ENCODE assay signal across 8 mouse cellular contexts in the genomic region with DNA sequence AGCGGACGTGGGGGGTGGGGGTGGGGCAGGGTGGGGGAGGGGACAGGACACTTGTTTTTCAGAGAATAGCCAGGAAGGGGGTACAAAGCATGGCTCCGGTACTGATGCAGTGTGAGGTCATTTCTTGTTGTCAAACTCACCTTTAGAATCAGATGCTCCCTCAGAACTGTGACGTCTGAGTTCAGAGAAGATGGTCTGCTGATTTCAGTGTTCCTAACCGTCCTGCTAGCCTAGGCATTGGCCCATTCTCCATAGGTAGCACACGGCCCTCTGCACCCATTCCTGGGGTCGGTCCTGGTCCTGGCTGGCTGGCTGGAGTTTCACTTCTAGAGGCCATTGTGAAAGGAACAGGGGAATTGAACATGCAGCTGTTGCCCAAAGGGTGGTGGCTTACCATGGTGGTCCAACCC. TPM values are rescaled to one million over a fixed set of nuclear protein-coding genes. Genes with fewer than 3 reads are reported as not detected.
A peak's percentile ranks its signal among the peaks of the same experiment; 100 is the strongest.
DNase-seq lines count a peak whose midpoint lies in the region; ATAC-seq and TF ChIP-seq lines count a peak whose summit lies in the region.

No protein-coding gene starts in this region.

- TF ChIP-seq CTCF in layer of hippocampus, adult 2 months (conservative IDR thresholded peaks at IDR 0.05) = no peak

- H3K4me1 ChIP-seq in hindbrain, embryonic 14.5 days (replicated peaks; ENCODE audit: control insufficient read depth, insufficient read depth, low read length) = peaks cover 54% of the 10 kb centered on the region

- H3K9ac ChIP-seq in hindbrain, embryonic 14.5 days = no peak overlapping the region

- no peak for ATAC-seq in hindbrain, embryonic 14.5 days (ENCODE audit: low FRiP score)
- ATAC-seq in monocyte, adult 5-6 weeks (replicated peaks; ENCODE audit: insufficient number of reproducible peaks, low FRiP score, low TSS enrichment, poor library complexity, severe bottlenecking) = 0 out of 2 replicates have a peak, but pooled peaks have one; percentile 4
- ATAC-seq in granulocyte monocyte progenitor cell, adult 5-6 weeks (replicated peaks; ENCODE audit: poor library complexity, severe bottlenecking) = no peak

- H3K27me3 ChIP-seq in hindbrain, embryonic 14.5 days (ENCODE audit: control insufficient read depth, insufficient read depth, low read length) = no peaks in the 10 kb centered on the region

- no peaks in the 10 kb centered on the region for H3K36me3 ChIP-seq in hindbrain, embryonic 14.5 days (replicated peaks; ENCODE audit: control insufficient read depth, insufficient read depth)

- no peak for DNase-seq in layer of hippocampus, adult 2 months (ENCODE audit: low spot score in 2 of 2)
- DNase-seq in layer of hippocampus, adult 9-10 months (ENCODE audit: low spot score) = no peak
- peak; percentile 74 for DNase-seq in T-cell, adult 2 months (ENCODE audit: low spot score)
- DNase-seq in hindbrain, embryonic 14.5 days (ENCODE audit: low spot score) = no peak
- no peak for DNase-seq in layer of hippocampus, adult 18-20 months (ENCODE audit: low spot score in 2 of 2)
- DNase-seq in urinary bladder, postnatal 10 days (ENCODE audit: low spot score) = no peak

- peak overlapping the region; percentile 59 for H3K27ac ChIP-seq in layer of hippocampus, adult 2 months
- H3K27ac ChIP-seq in hindbrain, embryonic 14.5 days = peak overlapping the region; percentile 74; the same call in 1 of the 2 replicates

- no peak overlapping the region for H3K4me3 ChIP-seq in layer of hippocampus, adult 2 months
- H3K4me3 ChIP-seq in hindbrain, embryonic 14.5 days (replicated peaks; ENCODE audit: low read length) = no peak overlapping the region

- no peak overlapping the region for H3K4me2 ChIP-seq in hindbrain, embryonic 14.5 days (replicated peaks)

- no peaks in the 10 kb centered on the region for H3K9me3 ChIP-seq in hindbrain, embryonic 14.5 days (ENCODE audit: control insufficient read depth, low read length)

- 16% methylated on average over 7 of the region's 7 CpGs for WGBS in hindbrain, embryonic 14.5 days

RNA-seq across cellular contexts. Expression of a gene that starts 30.7 kb away (rescaled TPM):
- under 1 TPM; 0.29 to 0.44 TPM for total RNA-seq in layer of hippocampus, adult 2 months (2021)
- not detected in 2 replicates for polyA plus RNA-seq in hindbrain, embryonic 14.5 days (2014; fragmentation: Nextera tagmentation; extraction: Ambion mirVana)
- total RNA-seq in monocyte, adult 5-6 weeks (2017) = 0.39 TPM in 1 of 3 replicates, not detected in the others
- under 1 TPM; 0.28 to 0.37 TPM for total RNA-seq in layer of hippocampus, adult 18-20 months (2021)
- not detected in 2 replicates for total RNA-seq in granulocyte monocyte progenitor cell, adult 5-6 weeks (2014; fragmentation: Nextera tagmentation)
- not detected in 2 replicates for total RNA-seq in granulocyte monocyte progenitor cell, adult 5-6 weeks (2017)

RNA-seq across cellular contexts. Expression of a gene that starts 47.2 kb away (rescaled TPM):
- total RNA-seq in layer of hippocampus, adult 2 months (2021) = 10 to 100 TPM; 31.1 to 33.9 TPM
- polyA plus RNA-seq in hindbrain, embryonic 14.5 days (2014; fragmentation: Nextera tagmentation; extraction: Ambion mirVana) = 21.2 and 26.2 TPM in 2 replicates
- 4.9 to 11.3 TPM (median 5.7 TPM) in 3 replicates for total RNA-seq in monocyte, adult 5-6 weeks (2017)
- total RNA-seq in layer of hippocampus, adult 18-20 months (2021) = 10 to 100 TPM; 30.2 to 31.3 TPM
- total RNA-seq in granulocyte monocyte progenitor cell, adult 5-6 weeks (2014; fragmentation: Nextera tagmentation) = 19.7 and 25.8 TPM in 2 replicates
- total RNA-seq in granulocyte monocyte progenitor cell, adult 5-6 weeks (2017) = 24.0 and 25.5 TPM in 2 replicates
